Mouse (Mus musculus): Measurements from ENCODE around the gene Snapin. TPM values are rescaled to one million over a fixed set of nuclear protein-coding genes. Genes with fewer than 3 reads are reported as not detected.

Snapin gene
- total and polyA plus RNA-seq, 2 experiments from 2014 or later, result 49.7 to 102 TPM

DNA sequence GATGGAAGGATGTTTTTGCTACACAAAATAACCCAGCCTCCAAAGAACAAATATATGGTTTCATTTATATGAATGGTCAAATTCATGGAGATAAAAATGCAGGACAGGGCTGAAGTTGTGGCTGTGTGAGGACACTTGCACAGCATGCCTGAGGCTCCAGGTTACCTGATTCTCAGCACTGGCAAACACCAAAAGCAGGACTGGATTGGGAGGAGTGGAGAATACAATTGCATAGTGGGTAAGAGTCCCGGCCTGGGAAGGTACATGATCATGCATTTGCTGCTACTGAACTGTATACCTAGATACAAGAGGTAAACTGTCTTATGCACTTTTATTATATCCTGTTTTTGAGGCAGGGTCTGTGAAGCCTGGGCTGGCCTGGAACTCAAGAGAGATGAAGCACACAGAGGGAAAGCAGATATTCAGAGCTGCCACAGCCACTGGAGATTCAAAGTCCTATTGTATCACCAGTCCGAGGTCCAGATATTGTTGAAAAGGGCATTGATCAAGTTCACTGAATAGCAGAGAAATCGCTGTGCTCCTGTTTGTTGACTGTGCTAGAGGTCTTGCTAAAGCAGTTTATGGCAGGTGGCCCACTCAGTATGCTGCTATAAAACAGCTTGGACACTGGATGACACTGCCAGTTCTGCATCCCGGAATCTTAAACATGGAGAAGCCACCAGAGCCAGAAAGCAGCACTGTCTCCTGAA, 3.2 kb upstream of the Snapin start:
- no peak for TF ChIP-seq CTCF (IDR thresholded peaks at IDR 0.05; ENCODE audit: low read depth)
- 0 out of 2 replicates have a peak, but pooled peaks cover 3% of the 10 kb centered on the region for H3K4me1 ChIP-seq (ENCODE audit: insufficient read depth, low read length)
- DNase-seq (ENCODE audit: low spot score), result peak; percentile 24
- no peak overlapping the region for H3K4me2 ChIP-seq (ENCODE audit: low read depth, low read length)
- no peak overlapping the region for H3K9ac ChIP-seq (replicated peaks; ENCODE audit: low read length)
- H3K9me3 ChIP-seq (ENCODE audit: low read length), result no peaks in the 10 kb centered on the region
- WGBS, result 59% methylated on average over 4 of the region's 4 CpGs
- no peak overlapping the region for H3K4me3 ChIP-seq (ENCODE audit: low read length)
- no peaks in the 10 kb centered on the region for H3K27me3 ChIP-seq (ENCODE audit: insufficient read depth, low read length)
- H3K36me3 ChIP-seq (ENCODE audit: insufficient read depth, low read length), result peaks cover 34% of the 10 kb centered on the region
- no peak overlapping the region for H3K27ac ChIP-seq
- ATAC-seq, result no peak

DNA sequence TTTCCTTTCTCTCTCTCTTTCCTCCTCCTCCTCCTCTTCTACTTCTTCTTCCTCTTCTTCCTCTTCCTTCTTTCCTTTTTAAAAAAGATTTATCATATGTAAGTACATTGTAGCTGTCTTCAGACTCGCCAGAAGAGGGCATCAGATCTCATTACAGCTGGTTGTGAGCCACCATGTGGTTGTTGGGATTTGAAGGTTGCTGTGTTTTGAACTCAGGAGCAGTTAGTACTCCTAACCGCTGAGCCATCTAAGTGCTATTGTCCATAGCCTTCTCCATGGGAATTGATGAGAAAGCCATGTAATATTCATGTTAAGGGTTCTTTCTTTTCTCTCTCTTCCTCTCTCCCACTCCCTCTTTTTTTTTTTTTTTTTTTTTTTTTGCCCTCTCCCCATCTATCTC, 517 bp upstream of the Snapin start:
- Histone ChIP-seq H3K36me3 (ENCODE audit: insufficient read depth, low read length) (peaks cover 34% of the 10 kb centered on the region), H3K9me3 (ENCODE audit: low read length) (no peaks in the 10 kb centered on the region), H3K4me1 (ENCODE audit: insufficient read depth, low read length) (0 out of 2 replicates have a peak, but pooled peaks cover 3% of the 10 kb centered on the region), H3K4me2 (ENCODE audit: low read depth, low read length) (no peak overlapping the region), H3K27me3 (ENCODE audit: insufficient read depth, low read length) (no peaks in the 10 kb centered on the region), H3K4me3 (ENCODE audit: low read length) (no peak overlapping the region), H3K27ac (no peak overlapping the region), H3K9ac (replicated peaks; ENCODE audit: low read length) (no peak overlapping the region)
- peak; percentile 38 for DNase-seq (ENCODE audit: low spot score)
- TF ChIP-seq CTCF (IDR thresholded peaks at IDR 0.05; ENCODE audit: low read depth), result peak; percentile 44; the same call in 1 of the 2 replicates
- 44% methylated on average over 2 of the region's 2 CpGs for WGBS
- peak; percentile 33; the same call in 1 of the 2 replicates for ATAC-seq

DNA sequence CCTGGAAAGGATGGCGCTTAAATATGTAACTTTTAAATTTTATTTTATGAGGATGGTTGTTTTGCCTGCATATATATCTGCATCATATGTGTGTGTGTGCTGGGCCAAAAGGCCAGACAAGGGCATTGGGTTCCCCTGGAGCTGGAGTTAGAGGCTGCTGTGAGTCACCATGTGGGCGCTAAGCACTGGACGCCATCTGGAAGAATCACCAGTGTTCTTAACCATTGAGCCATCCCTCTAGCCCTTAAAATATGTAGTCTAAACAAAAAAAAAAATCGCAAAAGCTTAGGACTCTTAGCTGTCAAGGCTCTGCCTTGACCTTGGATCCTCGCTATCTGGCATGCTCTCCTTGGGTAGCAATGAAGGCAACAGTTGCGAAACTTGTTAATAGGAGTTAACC, 2.3 kb downstream of the Snapin start:
- Histone ChIP-seq H3K4me1 (ENCODE audit: insufficient read depth, low read length) (0 out of 2 replicates have a peak, but pooled peaks cover 3% of the 10 kb centered on the region), H3K9ac (replicated peaks; ENCODE audit: low read length) (no peak overlapping the region), H3K27me3 (ENCODE audit: insufficient read depth, low read length) (no peaks in the 10 kb centered on the region), H3K4me2 (ENCODE audit: low read depth, low read length) (no peak overlapping the region), H3K27ac (no peak overlapping the region), H3K4me3 (ENCODE audit: low read length) (no peak overlapping the region), H3K9me3 (ENCODE audit: low read length) (no peaks in the 10 kb centered on the region), H3K36me3 (ENCODE audit: insufficient read depth, low read length) (peaks cover 41% of the 10 kb centered on the region)
- 90% methylated on average over 6 of the region's 6 CpGs for WGBS
- DNase-seq (ENCODE audit: low spot score) (no peak), ATAC-seq (no peak)
- TF ChIP-seq CTCF (IDR thresholded peaks at IDR 0.05; ENCODE audit: low read depth), result no peak

DNA sequence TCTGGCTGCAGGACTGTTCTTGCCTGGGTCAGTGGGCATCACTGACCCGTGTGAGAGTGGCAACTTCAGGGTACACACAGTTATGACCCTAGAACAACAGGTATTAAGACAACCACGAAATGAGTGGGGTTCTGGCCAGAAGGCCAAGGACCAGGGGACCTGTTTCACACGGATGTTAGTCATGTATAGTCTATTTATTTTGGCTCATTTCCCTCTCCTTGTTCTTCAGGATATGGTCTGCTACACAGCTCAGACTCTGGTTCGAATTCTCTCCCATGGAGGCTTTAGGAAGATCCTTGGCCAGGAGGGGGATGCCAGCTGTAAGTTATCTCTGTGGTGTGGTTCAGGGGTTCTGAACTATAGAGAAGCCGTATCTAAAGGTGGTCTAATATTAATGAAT, 3.8 kb downstream of the Snapin start:
- H3K4me3 ChIP-seq (ENCODE audit: low read length), result no peak overlapping the region
- 0 out of 2 replicates have a peak, but pooled peaks cover 3% of the 10 kb centered on the region for H3K4me1 ChIP-seq (ENCODE audit: insufficient read depth, low read length)
- no peak for ATAC-seq
- no peak overlapping the region for H3K9ac ChIP-seq (replicated peaks; ENCODE audit: low read length)
- peaks cover 56% of the 10 kb centered on the region for H3K36me3 ChIP-seq (ENCODE audit: insufficient read depth, low read length)
- no peaks in the 10 kb centered on the region for H3K9me3 ChIP-seq (ENCODE audit: low read length)
- 75% methylated on average over 5 of the region's 5 CpGs for WGBS
- no peaks in the 10 kb centered on the region for H3K27me3 ChIP-seq (ENCODE audit: insufficient read depth, low read length)
- no peak overlapping the region for H3K4me2 ChIP-seq (ENCODE audit: low read depth, low read length)
- DNase-seq (ENCODE audit: low spot score), result no peak
- H3K27ac ChIP-seq, result no peak overlapping the region
- no peak for TF ChIP-seq CTCF (IDR thresholded peaks at IDR 0.05; ENCODE audit: low read depth)

GRCm38 (mm10) chr3:90475831-90476611, 14.8 kb downstream of the Snapin start, which contains the start of gene Ilf2:
Gene Ilf2 (plus strand): TSS chr3:90476126.
- Histone ChIP-seq H3K4me2 (ENCODE audit: low read depth, low read length) (peak within 1 kb of the TSS; percentile 63), H3K4me1 (ENCODE audit: insufficient read depth, low read length) (no peaks in the 10 kb centered on the region), H3K9ac (replicated peaks; ENCODE audit: low read length) (peak within 1 kb of the TSS; percentile 97), H3K27ac (peak within 1 kb of the TSS; percentile 96), H3K36me3 (ENCODE audit: insufficient read depth, low read length) (peaks cover 9% of the 10 kb centered on the region; the same call in 1 of the 2 replicates), H3K9me3 (ENCODE audit: low read length) (no peaks in the 10 kb centered on the region), H3K4me3 (ENCODE audit: low read length) (peak within 1 kb of the TSS; percentile 99), H3K27me3 (ENCODE audit: insufficient read depth, low read length) (no peaks in the 10 kb centered on the region)
- TF ChIP-seq CTCF (IDR thresholded peaks at IDR 0.05; ENCODE audit: low read depth), result peak; percentile 77
- peak; percentile 99 for DNase-seq (ENCODE audit: low spot score)
- peak; percentile 99 for ATAC-seq
- under 1% methylated on average over 42 of the region's 45 CpGs for WGBS

GRCm38 (mm10) chr3:90475151-90475830, 15.5 kb downstream of the Snapin start:
- DNase-seq (ENCODE audit: low spot score), result no peak
- peak; percentile 38 for ATAC-seq
- Histone ChIP-seq H3K4me3 (ENCODE audit: low read length) (peak overlapping the region; percentile 33), H3K4me2 (ENCODE audit: low read depth, low read length) (peak overlapping the region; percentile 47), H3K27me3 (ENCODE audit: insufficient read depth, low read length) (no peaks in the 10 kb centered on the region), H3K27ac (no peak overlapping the region), H3K36me3 (ENCODE audit: insufficient read depth, low read length) (peaks cover 2% of the 10 kb centered on the region; the same call in 1 of the 2 replicates), H3K4me1 (ENCODE audit: insufficient read depth, low read length) (no peaks in the 10 kb centered on the region), H3K9me3 (ENCODE audit: low read length) (no peaks in the 10 kb centered on the region), H3K9ac (replicated peaks; ENCODE audit: low read length) (no peak overlapping the region)
- 36% methylated on average over 15 of the region's 16 CpGs for WGBS
- TF ChIP-seq CTCF (IDR thresholded peaks at IDR 0.05; ENCODE audit: low read depth), result no peak

Data from hindbrain, postnatal 0 days (tissue).